Mouse (Mus musculus): Measurements from ENCODE around the gene Pde2a.

DNA sequence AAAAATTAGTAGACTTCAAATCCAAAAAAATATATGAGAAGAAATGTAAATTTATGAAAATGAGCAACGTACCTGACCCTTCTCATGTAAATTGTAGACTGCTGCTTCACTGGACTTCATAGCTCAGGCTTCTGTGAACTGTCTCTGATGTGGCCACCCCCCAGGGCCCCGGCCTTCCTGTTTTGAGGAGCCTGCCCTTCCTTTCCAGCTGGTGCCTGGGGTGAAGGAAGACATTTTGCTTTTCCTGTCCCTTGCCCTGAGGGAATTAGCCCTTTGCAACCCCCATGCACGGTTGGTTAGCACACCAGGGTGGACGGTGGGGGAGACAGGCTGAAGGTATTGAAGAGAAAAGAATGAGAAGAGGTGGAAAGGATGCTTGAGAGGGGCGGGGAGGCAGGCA lies 35.3 kb downstream of the Pde2a start:
- TF ChIP-seq POLR2A (IDR thresholded peaks at IDR 0.05; ENCODE audit: low read depth, low read length): no peak
- no peak for TF ChIP-seq CTCF (IDR thresholded peaks at IDR 0.05; ENCODE audit: borderline replicate concordance, insufficient read depth, low read length)
